Mouse (Mus musculus): ENCODE results near the gene Ank3.

The Ank3 gene

DNA sequence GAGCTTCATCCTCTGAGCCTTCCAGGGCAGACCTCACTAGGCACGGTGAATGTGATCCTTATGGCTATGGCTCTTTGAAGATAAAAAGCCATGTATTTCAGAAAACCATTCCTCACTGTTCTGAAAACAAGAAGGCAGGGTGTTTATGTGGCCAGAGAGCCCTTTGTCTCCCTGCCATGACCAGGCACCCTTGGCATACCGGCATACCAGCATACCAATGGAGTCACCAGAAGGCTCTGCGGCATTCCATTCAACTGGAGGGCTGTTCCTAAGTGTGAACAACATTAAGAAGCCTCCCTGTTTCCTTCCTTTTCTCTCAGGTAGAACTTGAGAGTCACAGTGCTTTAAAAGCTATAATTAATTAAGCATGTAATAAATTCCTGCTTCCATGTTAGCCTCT lies 430.7 kb downstream of the Ank3 start:
- no peak for DNase-seq (ENCODE audit: low spot score in 2 of 2)

DNA sequence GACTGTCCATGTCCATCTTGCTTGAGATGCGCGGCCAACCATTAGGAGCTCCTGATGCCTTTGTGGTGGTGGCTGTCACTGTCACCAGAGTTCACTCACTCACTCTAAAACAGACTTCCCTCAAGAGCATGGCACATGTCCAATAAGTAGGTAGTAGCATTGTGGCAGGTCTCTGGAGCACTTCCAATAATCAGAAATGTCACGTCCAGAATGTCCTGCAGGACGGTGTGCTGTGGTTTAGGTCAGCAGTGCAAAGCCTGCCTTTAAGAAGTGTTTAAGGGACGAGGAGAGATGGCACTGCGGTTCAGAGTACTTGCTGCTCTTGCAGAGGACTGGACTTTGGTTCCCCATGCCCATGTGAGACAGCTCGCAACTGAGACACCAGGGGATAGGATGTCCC lies 433.0 kb downstream of the Ank3 start:
- no peak for DNase-seq (ENCODE audit: low spot score in 2 of 2)

DNA sequence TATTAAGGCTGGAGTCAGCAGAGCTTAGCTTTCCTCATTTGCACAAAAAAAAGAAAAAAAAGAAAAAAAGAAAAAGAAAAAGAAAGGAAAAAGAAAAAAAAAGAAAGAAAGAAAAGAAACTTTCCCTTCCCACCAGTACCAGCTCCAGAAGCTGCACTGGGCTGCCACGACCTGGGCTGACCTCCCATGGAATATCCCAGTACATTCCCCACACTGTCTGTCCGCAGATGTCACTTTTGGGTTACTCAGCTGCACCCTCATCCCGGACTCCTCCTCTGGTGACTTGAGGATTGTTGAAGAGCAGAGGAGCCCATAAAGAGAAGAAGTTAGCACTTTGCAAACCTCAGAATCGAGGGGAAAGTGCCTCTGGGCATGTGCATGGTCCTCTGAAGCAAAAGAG lies 433.7 kb downstream of the Ank3 start:
- no peak for DNase-seq (ENCODE audit: low spot score in 2 of 2)

DNA sequence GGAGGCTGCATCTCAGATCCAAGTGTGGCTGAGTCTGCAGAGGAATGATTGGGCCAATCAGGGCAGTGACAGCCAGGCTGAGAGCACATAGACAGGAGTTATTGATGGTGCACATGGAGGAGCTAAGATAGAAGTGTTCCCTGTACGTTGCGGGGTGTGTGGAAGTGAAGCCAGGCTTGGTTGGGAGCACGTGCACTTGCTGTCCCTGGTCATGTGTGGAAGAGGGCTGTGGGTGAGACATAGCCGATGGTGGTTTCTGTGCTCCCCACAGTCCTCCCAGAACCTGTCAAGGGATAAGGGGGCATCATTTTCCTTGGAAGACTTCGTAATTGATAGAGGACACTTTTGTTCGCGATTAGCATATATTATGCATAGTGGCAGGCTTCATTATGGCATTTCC lies 434.2 kb downstream of the Ank3 start:
- no peak for DNase-seq (ENCODE audit: low spot score in 2 of 2)

DNA sequence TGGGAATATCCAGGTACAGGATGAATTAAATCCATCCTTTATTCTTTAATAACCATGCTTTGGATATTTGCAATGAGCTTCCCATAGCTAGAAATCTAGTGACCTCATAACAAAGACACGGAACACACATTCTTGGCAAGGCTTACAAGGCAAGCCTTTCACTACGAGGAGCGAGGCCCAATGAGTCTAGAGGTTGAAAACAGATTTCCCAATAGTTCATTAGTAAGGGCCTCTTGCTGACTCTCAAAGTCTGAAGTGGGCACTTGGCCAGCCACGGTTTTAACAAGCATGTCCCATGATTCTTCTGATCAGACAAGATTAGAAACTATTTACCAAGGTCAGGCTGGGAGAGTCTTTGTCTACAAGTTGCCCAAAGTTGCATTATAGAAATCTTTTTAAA lies 436.1 kb downstream of the Ank3 start:
- no peak for DNase-seq (ENCODE audit: low spot score in 2 of 2)

- DNase-seq (ENCODE audit: low spot score in 2 of 2): no peak
Measured at GRCm38 (mm10) chr10:69845749-69846148, 447.2 kb downstream of the Ank3 start.

DNA sequence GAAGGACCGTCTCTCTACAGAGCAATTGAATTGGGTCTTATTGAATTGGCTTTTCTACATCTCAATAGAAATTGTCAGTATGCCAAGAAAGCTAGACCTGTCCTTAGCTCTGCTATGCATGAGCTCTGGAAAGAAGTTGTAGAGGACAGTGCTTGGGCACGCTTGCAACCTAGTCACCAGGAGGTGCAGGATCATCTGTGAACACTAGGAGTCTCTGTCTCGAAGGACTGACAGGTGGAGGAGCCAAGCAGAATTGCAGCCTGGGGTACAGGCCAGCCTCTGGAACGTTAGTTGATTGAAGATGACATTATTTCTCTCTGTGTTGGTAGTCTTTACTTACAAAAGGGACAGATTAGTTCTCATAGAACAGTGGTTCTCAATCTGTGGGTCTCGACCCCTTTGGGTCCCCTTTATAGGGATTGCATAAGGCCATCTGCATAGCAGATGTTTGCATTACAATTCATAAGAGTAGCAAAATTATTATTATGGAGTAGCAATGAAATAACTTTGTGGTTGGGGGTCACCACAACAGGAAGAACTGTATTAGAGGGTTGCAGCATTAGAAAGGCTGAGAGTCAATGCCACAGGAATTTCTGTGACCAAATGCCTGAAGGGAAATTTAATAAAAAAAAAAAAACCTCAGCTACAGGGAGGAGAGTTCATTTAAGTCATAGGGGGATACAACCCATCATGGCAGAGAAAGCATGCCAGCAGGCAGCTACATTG lies 454.0 kb downstream of the Ank3 start:
- no peak for DNase-seq (ENCODE audit: low spot score in 2 of 2)

- no peak for DNase-seq (ENCODE audit: low spot score in 2 of 2)
Measured at GRCm38 (mm10) chr10:69854587-69855185, 456.1 kb downstream of the Ank3 start.

DNA sequence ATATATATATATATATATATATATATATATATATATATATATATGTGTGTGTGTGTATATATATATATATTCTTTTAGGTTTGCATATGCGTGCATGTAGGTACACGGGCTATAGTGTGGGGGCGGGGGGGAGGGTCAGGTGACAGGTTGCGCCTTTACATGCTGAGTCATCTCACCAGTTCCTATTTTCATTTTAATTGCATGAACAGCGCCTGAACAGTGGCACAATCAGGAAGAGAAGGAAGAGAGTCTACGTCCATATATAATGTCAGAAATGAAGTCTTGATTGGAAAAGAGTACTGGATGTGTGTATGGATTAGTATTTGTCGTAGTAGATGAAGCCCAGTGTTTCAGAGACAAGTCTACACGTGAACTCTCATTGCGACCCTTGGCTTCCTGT lies 459.4 kb downstream of the Ank3 start:
- DNase-seq (ENCODE audit: low spot score in 2 of 2): no peak

DNA sequence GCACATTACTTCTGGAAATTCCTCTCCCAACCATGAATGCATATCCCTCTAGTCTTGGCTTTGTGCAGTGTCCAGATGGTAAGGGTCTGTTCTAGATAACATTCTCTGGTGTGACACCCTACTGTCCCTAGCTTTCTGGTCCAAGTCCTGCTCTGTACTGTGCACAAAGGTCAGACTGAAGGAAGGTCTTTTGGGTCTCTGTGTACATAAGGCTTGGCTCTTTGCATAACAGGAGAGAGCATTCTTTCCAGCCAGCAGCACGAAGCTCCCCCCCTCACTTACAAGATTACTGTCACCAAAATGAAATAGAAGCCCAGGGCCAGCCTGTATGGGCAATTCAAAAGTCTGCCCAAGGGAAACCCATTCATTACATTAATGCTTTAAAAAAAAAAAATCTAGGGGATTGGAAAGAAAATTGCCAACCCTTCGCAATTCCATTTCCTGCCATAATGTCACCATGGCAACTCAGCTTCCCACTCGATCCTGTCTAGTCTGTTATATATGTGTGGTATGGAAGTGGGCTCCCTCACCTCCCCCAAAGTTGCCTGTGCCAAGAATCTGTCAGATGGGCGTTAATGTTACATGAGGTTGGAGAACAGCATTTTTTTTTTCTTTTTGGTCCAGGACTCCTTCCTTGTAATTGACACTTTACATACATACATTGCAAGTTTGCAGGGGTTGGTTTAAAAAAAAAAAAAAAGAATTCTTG lies 460.5 kb downstream of the Ank3 start:
- DNase-seq (ENCODE audit: low spot score in 2 of 2): no peak

- DNase-seq (ENCODE audit: low spot score in 2 of 2): no peak
Measured at GRCm38 (mm10) chr10:69859848-69860479, 461.4 kb downstream of the Ank3 start.

- no peak for DNase-seq (ENCODE audit: low spot score in 2 of 2)
Measured at GRCm38 (mm10) chr10:69862829-69863228, 464.3 kb downstream of the Ank3 start.

DNA sequence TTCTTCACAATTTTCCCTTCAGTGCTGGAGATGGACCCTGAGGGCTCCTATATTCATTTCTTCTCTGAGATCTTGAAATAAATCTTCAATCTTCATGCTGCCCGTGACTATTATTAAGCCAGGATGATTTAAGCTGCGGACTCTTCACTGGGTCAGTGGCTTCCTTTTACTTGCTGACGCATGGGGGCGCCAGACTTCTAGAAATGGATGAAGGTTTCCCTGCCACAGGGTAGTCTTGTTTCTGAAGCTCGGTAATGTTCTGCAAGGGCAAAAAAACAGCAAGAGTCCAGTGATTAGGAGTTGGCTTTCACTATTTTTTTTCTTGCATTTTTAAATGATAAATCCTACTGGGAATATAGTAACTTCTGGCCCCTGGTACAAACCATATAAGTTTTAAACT lies 471.8 kb downstream of the Ank3 start:
- DNase-seq (ENCODE audit: low spot score in 2 of 2): peak; percentile 17 to 25

GRCm38 (mm10) chr10:69870947-69871346 lies 472.4 kb downstream of the Ank3 start:
- no peak for DNase-seq (ENCODE audit: low spot score in 2 of 2)

- DNase-seq (ENCODE audit: low spot score in 2 of 2): no peak
Measured at GRCm38 (mm10) chr10:69872182-69872741, 473.7 kb downstream of the Ank3 start.

DNA sequence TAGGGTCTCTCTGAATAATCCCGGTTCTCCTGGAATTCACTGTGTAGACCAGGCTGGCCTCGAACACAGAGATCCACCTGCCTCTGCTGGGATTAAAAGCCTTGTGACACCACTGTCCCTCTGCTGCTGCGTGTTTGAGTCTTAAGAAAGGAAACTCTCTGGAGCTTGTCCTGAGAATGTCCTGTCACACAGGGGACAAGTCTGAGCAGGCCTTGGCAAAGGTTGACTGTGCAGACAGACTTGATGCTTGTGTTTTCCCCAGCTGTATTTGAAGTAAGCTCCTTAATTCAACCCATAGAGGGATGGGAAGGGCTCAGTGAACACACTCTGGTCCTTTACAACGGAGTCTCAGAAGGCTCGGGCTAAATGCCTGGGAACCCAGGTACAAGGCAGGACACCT lies 474.3 kb downstream of the Ank3 start:
- no peak for DNase-seq (ENCODE audit: low spot score in 2 of 2)

GRCm38 (mm10) chr10:69874806-69875205 lies 476.2 kb downstream of the Ank3 start:
- no peak for DNase-seq (ENCODE audit: low spot score in 2 of 2)

DNA sequence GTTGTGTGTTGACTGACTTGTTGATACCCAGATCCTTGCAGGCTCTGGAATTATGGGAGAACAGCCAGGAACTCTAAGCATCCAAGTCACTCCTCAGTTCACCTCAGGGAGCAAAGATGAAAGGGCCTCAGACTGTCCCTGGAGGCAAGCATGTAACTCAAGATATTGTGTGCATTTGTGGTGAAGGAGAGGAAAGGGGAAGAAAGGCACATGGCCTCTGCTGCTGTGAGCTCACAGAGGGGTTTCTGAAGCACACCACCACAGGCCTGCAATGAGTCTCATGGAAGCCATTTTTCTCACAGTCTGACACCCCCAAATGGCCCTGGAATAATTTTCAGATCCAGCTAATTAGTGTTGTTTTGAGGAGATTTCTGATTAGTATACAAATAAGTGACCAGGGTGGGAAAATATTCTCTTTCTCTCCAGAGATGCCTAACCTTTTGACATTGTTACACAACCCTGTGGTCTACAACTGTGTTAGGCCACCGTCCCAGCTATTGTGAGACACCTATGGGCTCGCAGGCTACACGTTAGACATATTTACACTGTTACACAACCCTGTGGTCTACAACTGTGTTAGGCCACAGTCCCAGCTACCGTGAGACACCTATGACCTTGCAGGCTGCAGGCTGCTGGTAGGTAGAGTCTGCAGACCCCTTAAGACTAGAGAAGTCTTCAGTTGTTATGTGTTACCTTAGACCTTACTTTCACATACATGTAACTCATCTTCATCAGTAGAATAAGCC lies 485.5 kb downstream of the Ank3 start:
- DNase-seq (ENCODE audit: low spot score in 2 of 2): no peak

DNA sequence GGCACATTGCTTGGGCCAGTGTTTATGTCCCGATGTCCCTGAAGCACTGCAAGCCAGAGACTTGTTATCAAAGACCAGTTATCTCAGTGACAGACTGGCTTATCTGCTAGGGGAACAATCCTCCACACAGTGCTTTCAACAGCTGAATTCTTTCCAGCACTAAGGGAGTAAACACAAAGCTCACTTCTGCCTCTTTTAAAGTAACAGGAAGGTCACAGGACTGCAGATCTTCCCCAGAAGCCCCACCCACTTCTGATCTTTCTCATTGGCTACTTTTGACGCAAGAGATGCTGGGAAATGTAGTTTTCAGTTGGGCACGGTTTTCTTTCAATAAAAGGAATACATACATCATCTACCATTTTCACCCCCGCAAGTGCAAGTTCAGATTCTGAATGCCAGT lies 489.8 kb downstream of the Ank3 start:
- peak; percentile 32 to 61 for DNase-seq (ENCODE audit: low spot score in 2 of 2)

GRCm38 (mm10) chr10:69889779-69890178 lies 491.2 kb downstream of the Ank3 start:
- DNase-seq (ENCODE audit: low spot score in 2 of 2): no peak

DNA sequence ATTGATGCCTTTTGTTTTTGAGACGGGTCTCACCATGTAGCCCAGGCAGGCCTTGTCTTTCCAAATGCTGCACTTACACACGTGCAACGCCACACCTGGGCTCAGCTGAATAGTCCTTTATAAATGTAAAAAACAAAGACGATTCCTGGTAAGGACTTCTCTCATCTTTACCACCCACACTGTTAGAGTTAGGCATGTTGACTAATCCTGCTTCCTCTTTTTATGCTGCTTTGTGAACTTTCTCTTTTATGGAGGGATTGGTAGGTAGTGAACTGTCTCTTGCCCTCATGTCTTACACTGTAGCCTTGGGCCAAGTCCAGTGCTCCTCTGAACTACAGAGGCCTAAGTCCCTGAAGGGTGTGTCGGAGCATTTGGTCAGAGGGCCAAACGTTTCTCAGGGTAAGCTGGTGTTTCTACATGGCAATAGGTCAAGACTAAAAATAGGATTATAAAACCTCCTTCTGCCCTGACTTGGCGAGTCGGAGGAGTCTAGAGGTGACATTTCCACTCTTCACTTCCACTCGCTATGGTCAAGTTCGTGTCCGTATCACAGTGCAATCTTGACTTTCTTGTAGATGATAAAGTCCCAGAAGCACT lies 491.9 kb downstream of the Ank3 start:
- no peak for DNase-seq (ENCODE audit: low spot score in 2 of 2)

Data from spleen, postnatal 36 days (tissue).